15 mouse cellular contexts compared by ENCODE assay signal in genomic region chr4:81129874-81130273, GRCm38 (mm10).
DNase-seq lines count a peak whose midpoint lies in the region; ATAC-seq and TF ChIP-seq lines count a peak whose summit lies in the region.
"Had no signal": no experiment of that assay in that cellular context is flagged by ENCODE, and none has a peak within 500 bp of the region (broad histone marks: within the 10 kb centered on the region; RNA-seq: fewer than 3 reads in every experiment).

No protein-coding gene starts in this region.

- TF ChIP-seq CTCF in heart, postnatal 0 days (IDR thresholded peaks at IDR 0.05; ENCODE audit: low read depth) = no peak
- no peak for TF ChIP-seq CTCF in lung, adult 2 months (IDR thresholded peaks at IDR 0.05; ENCODE audit: insufficient read depth, low read length)

- H3K4me3 ChIP-seq in heart, postnatal 0 days (ENCODE audit: low read depth, low read length) = no peak overlapping the region
- no peak overlapping the region for H3K4me3 ChIP-seq in heart, embryonic 10.5 days
- H3K4me3 ChIP-seq in lung, adult 2 months (replicated peaks; ENCODE audit: extremely low read depth, low read depth, low read length) = no peak overlapping the region
- no peak overlapping the region for H3K4me3 ChIP-seq in lung, embryonic 16.5 days (ENCODE audit: low read length)
- H3K4me3 ChIP-seq in midbrain, embryonic 11.5 days (ENCODE audit: low read depth, low read length) = no peak overlapping the region
- H3K4me3 ChIP-seq: embryonic facial prominence, embryonic 13.5 days; heart, embryonic 15.5 days; liver, embryonic 13.5 days; megakaryocyte, embryonic 14.5 days had no signal

- no peaks in the 10 kb centered on the region for H3K27me3 ChIP-seq in heart, postnatal 0 days (ENCODE audit: control insufficient read depth, insufficient read depth, low read length)
- no peaks in the 10 kb centered on the region for H3K27me3 ChIP-seq in heart, embryonic 10.5 days (ENCODE audit: insufficient read depth, poor library complexity, severe bottlenecking)
- no peaks in the 10 kb centered on the region for H3K27me3 ChIP-seq in lung, embryonic 16.5 days (ENCODE audit: control insufficient read depth, insufficient read depth, low read depth, low read length)
- no peaks in the 10 kb centered on the region for H3K27me3 ChIP-seq in midbrain, embryonic 11.5 days (ENCODE audit: control insufficient read depth, insufficient read depth, low read length)
- H3K27me3 ChIP-seq: embryonic facial prominence, embryonic 13.5 days; heart, embryonic 15.5 days; liver, embryonic 13.5 days; megakaryocyte, embryonic 14.5 days had no signal

- TF ChIP-seq POLR2A in lung, adult 2 months (IDR thresholded peaks at IDR 0.05; ENCODE audit: borderline replicate concordance, extremely low read depth, low read depth, low read length) = no peak

- no peaks in the 10 kb centered on the region for H3K9me3 ChIP-seq in heart, postnatal 0 days (replicated peaks; ENCODE audit: control insufficient read depth, low read length)
- H3K9me3 ChIP-seq in heart, embryonic 10.5 days = no peaks in the 10 kb centered on the region
- no peaks in the 10 kb centered on the region for H3K9me3 ChIP-seq in lung, embryonic 16.5 days (ENCODE audit: control insufficient read depth, low read length)
- H3K9me3 ChIP-seq in midbrain, embryonic 11.5 days (ENCODE audit: control insufficient read depth, low read length) = no peaks in the 10 kb centered on the region
- H3K9me3 ChIP-seq: heart, embryonic 15.5 days; liver, embryonic 13.5 days; megakaryocyte, embryonic 14.5 days had no signal

- no peak for TF ChIP-seq EP300 in heart, postnatal 0 days (IDR thresholded peaks at IDR 0.05; ENCODE audit: low read depth)

- 0 out of 2 replicates have a peak, but pooled peaks have one; percentile 41 for ATAC-seq in heart, postnatal 0 days (ENCODE audit: insufficient read depth, low read depth)
- ATAC-seq in lung, embryonic 16.5 days (ENCODE audit: low read depth) = peak; percentile 89
- no peak for ATAC-seq in midbrain, embryonic 11.5 days (ENCODE audit: low FRiP score)
- ATAC-seq: hindbrain, embryonic 16.5 days had no signal

- no peak overlapping the region for H3K27ac ChIP-seq in heart, postnatal 0 days (ENCODE audit: low read depth)
- no peak overlapping the region for H3K27ac ChIP-seq in heart, embryonic 10.5 days
- H3K27ac ChIP-seq in lung, embryonic 16.5 days (ENCODE audit: low read length) = no peak overlapping the region; the same call in 1 of the 2 replicates
- no peak overlapping the region for H3K27ac ChIP-seq in midbrain, embryonic 11.5 days (ENCODE audit: low read depth, low read length)
- H3K27ac ChIP-seq: embryonic facial prominence, embryonic 13.5 days; heart, embryonic 15.5 days; liver, embryonic 13.5 days had no signal

- H3K9ac ChIP-seq in heart, postnatal 0 days (replicated peaks; ENCODE audit: low read depth, low read length) = no peak overlapping the region
- no peak overlapping the region for H3K9ac ChIP-seq in lung, embryonic 16.5 days (ENCODE audit: low read length)
- no peak overlapping the region for H3K9ac ChIP-seq in midbrain, embryonic 11.5 days (ENCODE audit: low read length)
- H3K9ac ChIP-seq: embryonic facial prominence, embryonic 13.5 days; heart, embryonic 15.5 days; liver, embryonic 13.5 days had no signal

- no peaks in the 10 kb centered on the region for H3K36me3 ChIP-seq in heart, postnatal 0 days (replicated peaks; ENCODE audit: control insufficient read depth, insufficient read depth, low read length)
- no peaks in the 10 kb centered on the region for H3K36me3 ChIP-seq in heart, embryonic 10.5 days
- no peaks in the 10 kb centered on the region for H3K36me3 ChIP-seq in lung, embryonic 16.5 days (ENCODE audit: control insufficient read depth, insufficient read depth, low read length)
- no peaks in the 10 kb centered on the region for H3K36me3 ChIP-seq in midbrain, embryonic 11.5 days (ENCODE audit: control insufficient read depth, insufficient read depth, low read length)
- H3K36me3 ChIP-seq: embryonic facial prominence, embryonic 13.5 days; heart, embryonic 15.5 days; liver, embryonic 13.5 days had no signal

- whole genome bisulfite sequencing in heart, postnatal 0 days = 39% methylated on average over 2 of the region's 2 CpGs
- WGBS in heart, embryonic 10.5 days = 72% methylated on average over 2 of the region's 2 CpGs
- WGBS in lung, adult 2 months = 11% methylated on average over 2 of the region's 2 CpGs
- 17% methylated on average over 2 of the region's 2 CpGs for WGBS in lung, embryonic 16.5 days
- 74% methylated on average over 2 of the region's 2 CpGs for WGBS in midbrain, embryonic 11.5 days

- no peaks in the 10 kb centered on the region for H3K4me1 ChIP-seq in heart, postnatal 0 days (ENCODE audit: control insufficient read depth, insufficient read depth)
- H3K4me1 ChIP-seq in heart, embryonic 10.5 days = no peaks in the 10 kb centered on the region
- H3K4me1 ChIP-seq in lung, adult 2 months (ENCODE audit: control insufficient read depth, insufficient read depth, low read length) = peaks cover 2% of the 10 kb centered on the region; the same call in 1 of the 2 replicates
- no peaks in the 10 kb centered on the region for H3K4me1 ChIP-seq in lung, embryonic 16.5 days (replicated peaks; ENCODE audit: control insufficient read depth, insufficient read depth, low read length)
- no peaks in the 10 kb centered on the region for H3K4me1 ChIP-seq in midbrain, embryonic 11.5 days (ENCODE audit: control insufficient read depth, insufficient read depth, low read length)
- H3K4me1 ChIP-seq: embryonic facial prominence, embryonic 13.5 days; heart, embryonic 15.5 days; liver, embryonic 13.5 days; megakaryocyte, embryonic 14.5 days had no signal

- peak; percentile 14 for DNase-seq in heart, postnatal 0 days (ENCODE audit: low spot score)
- DNase-seq in heart, embryonic 10.5 days (ENCODE audit: low spot score) = no peak
- peak; percentile 11 to 52 for DNase-seq in lung, adult 18-20 months
- no peak for DNase-seq in lung, adult 2 months
- DNase-seq in gastrocnemius, postnatal 10 days = no peak
- DNase-seq in midbrain, embryonic 11.5 days (ENCODE audit: low spot score, missing footprints) = no peak
- DNase-seq: adrenal gland, postnatal 25 days; cerebellum, adult 9-11 months; gastrocnemius, postnatal 25 days; liver, embryonic 13.5 days had no signal

- H3K4me2 ChIP-seq in heart, postnatal 0 days (ENCODE audit: low read depth, low read length) = no peak overlapping the region
- H3K4me2 ChIP-seq in lung, embryonic 16.5 days (ENCODE audit: low read depth, low read length) = no peak overlapping the region
- H3K4me2 ChIP-seq in midbrain, embryonic 11.5 days = no peak overlapping the region
- H3K4me2 ChIP-seq: embryonic facial prominence, embryonic 13.5 days; heart, embryonic 15.5 days; liver, embryonic 13.5 days had no signal

Comparison
In these comparisons a context has a peak if more than half of its experiments do, and no peak if none do; other contexts are left out.
1. DNase-seq: peak in heart, postnatal 0 days (single experiment) and lung, adult 18-20 months (2 of 2); none in heart, embryonic 10.5 days (single experiment), lung, adult 2 months (single experiment), gastrocnemius, postnatal 10 days (single experiment) and midbrain, embryonic 11.5 days (single experiment).